In genomic region chr5:118026343-118026742, GRCm38 (mm10) we compare ENCODE assay signal across 14 mouse cellular contexts. TPM values are rescaled to one million over a fixed set of nuclear protein-coding genes. Genes with fewer than 3 reads are reported as not detected.
DNase-seq lines count a peak whose midpoint lies in the region; ATAC-seq and TF ChIP-seq lines count a peak whose summit lies in the region.
"Had no signal": no experiment of that assay in that cellular context is flagged by ENCODE, and none has a peak within 500 bp of the region (broad histone marks: within the 10 kb centered on the region; RNA-seq: fewer than 3 reads in every experiment).

No protein-coding gene starts in this region.

- peaks cover 65% of the 10 kb centered on the region for H3K27me3 ChIP-seq in hindbrain, embryonic 10.5 days (ENCODE audit: insufficient read depth, poor library complexity, severe bottlenecking)
- H3K27me3 ChIP-seq in hindbrain, embryonic 16.5 days (replicated peaks; ENCODE audit: control insufficient read depth, insufficient read depth, low read length), result peaks cover 36% of the 10 kb centered on the region
- peaks cover 66% of the 10 kb centered on the region for H3K27me3 ChIP-seq in E14TG2a.4 (ENCODE audit: insufficient read depth, low read length)
- peaks cover 52% of the 10 kb centered on the region for H3K27me3 ChIP-seq in hindbrain, embryonic 15.5 days

- H3K9me3 ChIP-seq in hindbrain, embryonic 10.5 days, result no peaks in the 10 kb centered on the region; the same call in 1 of the 2 replicates
- H3K9me3 ChIP-seq in hindbrain, embryonic 16.5 days (ENCODE audit: control insufficient read depth, low read length), result no peaks in the 10 kb centered on the region
- no peaks in the 10 kb centered on the region for H3K9me3 ChIP-seq in E14TG2a.4 (ENCODE audit: low read length)
- no peaks in the 10 kb centered on the region for H3K9me3 ChIP-seq in hindbrain, embryonic 15.5 days
- H3K9me3 ChIP-seq: liver, embryonic 15.5 days had no signal

- ATAC-seq in hindbrain, embryonic 16.5 days, result no peak
- no peak for ATAC-seq in hindbrain, embryonic 15.5 days (ENCODE audit: low FRiP score, low read depth)

- peaks cover 49% of the 10 kb centered on the region for H3K4me1 ChIP-seq in hindbrain, embryonic 10.5 days (replicated peaks)
- H3K4me1 ChIP-seq in hindbrain, embryonic 16.5 days (ENCODE audit: control insufficient read depth, insufficient read depth, low read depth, low read length), result peaks cover 30% of the 10 kb centered on the region
- peaks cover 48% of the 10 kb centered on the region for H3K4me1 ChIP-seq in E14TG2a.4 (replicated peaks; ENCODE audit: low read depth, low read length)
- H3K4me1 ChIP-seq in hindbrain, embryonic 15.5 days (replicated peaks), result peaks cover 35% of the 10 kb centered on the region

- 1% methylated on average over 13 of the region's 13 CpGs for WGBS in hindbrain, embryonic 10.5 days
- WGBS in hindbrain, embryonic 16.5 days, result 2% methylated on average over 11 of the region's 13 CpGs
- WGBS in hindbrain, embryonic 15.5 days, result 4% methylated on average over 13 of the region's 13 CpGs

- no peaks in the 10 kb centered on the region for H3K36me3 ChIP-seq in hindbrain, embryonic 10.5 days
- no peaks in the 10 kb centered on the region for H3K36me3 ChIP-seq in hindbrain, embryonic 16.5 days (ENCODE audit: control insufficient read depth, insufficient read depth, low read length)
- no peaks in the 10 kb centered on the region for H3K36me3 ChIP-seq in E14TG2a.4 (ENCODE audit: insufficient read depth, low read length)
- H3K36me3 ChIP-seq in hindbrain, embryonic 15.5 days, result no peaks in the 10 kb centered on the region
- H3K36me3 ChIP-seq: liver, embryonic 15.5 days had no signal

- peak overlapping the region; percentile 69; the same call in 1 of the 2 replicates for H3K4me3 ChIP-seq in hindbrain, embryonic 10.5 days
- no peak overlapping the region for H3K4me3 ChIP-seq in hindbrain, embryonic 16.5 days (ENCODE audit: low read length)
- peak overlapping the region; percentile 80 for H3K4me3 ChIP-seq in E14TG2a.4 (replicated peaks; ENCODE audit: low read length)
- no peak overlapping the region for H3K4me3 ChIP-seq in hindbrain, embryonic 15.5 days
- H3K4me3 ChIP-seq: left cerebral cortex, adult 2 months; liver, embryonic 15.5 days had no signal

- no peak for TF ChIP-seq CTCF in E14TG2a.4 (conservative IDR thresholded peaks at IDR 0.05; ENCODE audit: low read length)

- H3K27ac ChIP-seq in hindbrain, embryonic 10.5 days, result no peak overlapping the region
- no peak overlapping the region for H3K27ac ChIP-seq in hindbrain, embryonic 16.5 days (ENCODE audit: low read depth, low read length)
- H3K27ac ChIP-seq in hindbrain, embryonic 15.5 days (replicated peaks), result no peak overlapping the region
- H3K27ac ChIP-seq: left cerebral cortex, adult 2 months; liver, embryonic 15.5 days had no signal

- H3K9ac ChIP-seq in hindbrain, embryonic 16.5 days (ENCODE audit: low read depth, low read length), result no peak overlapping the region
- H3K9ac ChIP-seq in hindbrain, embryonic 15.5 days, result no peak overlapping the region
- H3K9ac ChIP-seq: liver, embryonic 15.5 days had no signal

- peak; percentile 21 for DNase-seq in embryo, embryonic 9.5 days (ENCODE audit: extremely low spot score)
- DNase-seq in embryo, embryonic 10 days (ENCODE audit: low spot score), result no peak
- DNase-seq in hindbrain, embryonic 10.5 days (ENCODE audit: low spot score), result peak; percentile 18
- no peak for DNase-seq in liver
- no peak for DNase-seq in thymus, postnatal 25 days
- DNase-seq: cerebellum, postnatal 36 days; kidney, postnatal 25 days; spleen, adult 18-20 months; thymus, adult 18-20 months had no signal

- no peak overlapping the region for H3K4me2 ChIP-seq in hindbrain, embryonic 16.5 days (ENCODE audit: low read length)
- H3K4me2 ChIP-seq in hindbrain, embryonic 15.5 days, result peak overlapping the region; percentile 12
- H3K4me2 ChIP-seq: liver, embryonic 15.5 days had no signal

RNA-seq across cellular contexts. Expression of gene Tesc, which starts 1.2 kb away (rescaled TPM):
- polyA plus RNA-seq in hindbrain, embryonic 10.5 days (2016; fragmentation: Nextera tagmentation; extraction: Ambion mirVana), result 0.45 and 0.55 TPM in 2 replicates
- 4.1 and 5.4 TPM in 2 replicates for polyA plus RNA-seq in hindbrain, embryonic 16.5 days (2015; fragmentation: Nextera tagmentation; extraction: Ambion mirVana)
- polyA plus RNA-seq in hindbrain, embryonic 15.5 days (2015; fragmentation: Nextera tagmentation; extraction: Ambion mirVana), result 2.9 and 3.5 TPM in 2 replicates

RNA-seq across cellular contexts. Expression of gene Fbxo21, which starts 49.8 kb away (rescaled TPM):
- 103 and 117 TPM in 2 replicates for polyA plus RNA-seq in hindbrain, embryonic 10.5 days (2016; fragmentation: Nextera tagmentation; extraction: Ambion mirVana)
- 151 and 167 TPM in 2 replicates for polyA plus RNA-seq in hindbrain, embryonic 16.5 days (2015; fragmentation: Nextera tagmentation; extraction: Ambion mirVana)
- 148 and 159 TPM in 2 replicates for polyA plus RNA-seq in hindbrain, embryonic 15.5 days (2015; fragmentation: Nextera tagmentation; extraction: Ambion mirVana)

Comparison
In these comparisons a context has a peak if more than half of its experiments do, and no peak if none do; other contexts are left out.
1. DNase-seq: peak in embryo, embryonic 9.5 days (single experiment) and hindbrain, embryonic 10.5 days (single experiment); none in embryo, embryonic 10 days (single experiment), liver (single experiment) and thymus, postnatal 25 days (single experiment).
2. H3K4me3 ChIP-seq: peak in hindbrain, embryonic 10.5 days (single experiment) and E14TG2a.4 (single experiment); none in hindbrain, embryonic 16.5 days (single experiment) and hindbrain, embryonic 15.5 days (single experiment).